Mouse (Mus musculus): Measurements from ENCODE around the gene Smarcc1.
A peak's percentile ranks its signal among the peaks of the same experiment; 100 is the strongest.

Smarcc1 gene

GRCm38 (mm10) chr9:110244567-110244888 is 127.0 kb downstream of the Smarcc1 start:
- peak; percentile 16 for DNase-seq

- DNase-seq: peak; percentile 62
Observed at GRCm38 (mm10) chr9:110244889-110245589, 127.5 kb downstream of the Smarcc1 start.

GRCm38 (mm10) chr9:110245590-110246320 is 128.2 kb downstream of the Smarcc1 start:
- DNase-seq: peak; percentile 78

GRCm38 (mm10) chr9:110246321-110246640 is 128.8 kb downstream of the Smarcc1 start:
- no peak for DNase-seq

- DNase-seq: no peak
Observed at GRCm38 (mm10) chr9:110247049-110247448, 129.5 kb downstream of the Smarcc1 start.

GRCm38 (mm10) chr9:110248861-110249260 is 131.4 kb downstream of the Smarcc1 start:
- no peak for DNase-seq

GRCm38 (mm10) chr9:110249823-110250543 is 132.5 kb downstream of the Smarcc1 start:
- DNase-seq: peak; percentile 87

- no peak for DNase-seq
Observed at GRCm38 (mm10) chr9:110250776-110251175, 133.3 kb downstream of the Smarcc1 start.

GRCm38 (mm10) chr9:110255407-110256019 is 138.0 kb downstream of the Smarcc1 start:
- DNase-seq: peak; percentile 78

GRCm38 (mm10) chr9:110258646-110259045 is 141.1 kb downstream of the Smarcc1 start:
- no peak for DNase-seq

GRCm38 (mm10) chr9:110259118-110259517 is 141.6 kb downstream of the Smarcc1 start:
- DNase-seq: no peak

GRCm38 (mm10) chr9:110263181-110263580 is 145.7 kb downstream of the Smarcc1 start:
- no peak for DNase-seq

GRCm38 (mm10) chr9:110264991-110265390 is 147.5 kb downstream of the Smarcc1 start:
- no peak for DNase-seq

- DNase-seq: no peak
Observed at GRCm38 (mm10) chr9:110268416-110268815, 150.9 kb downstream of the Smarcc1 start.

GRCm38 (mm10) chr9:110272330-110272729 is 154.8 kb downstream of the Smarcc1 start:
- no peak for DNase-seq

GRCm38 (mm10) chr9:110273507-110273906 is 156.0 kb downstream of the Smarcc1 start:
- DNase-seq: no peak

GRCm38 (mm10) chr9:110275882-110276281 is 158.4 kb downstream of the Smarcc1 start:
- DNase-seq: no peak

- no peak for DNase-seq
Observed at GRCm38 (mm10) chr9:110277431-110277881, 159.9 kb downstream of the Smarcc1 start.

GRCm38 (mm10) chr9:110284075-110284697 is 166.7 kb downstream of the Smarcc1 start:
- DNase-seq: no peak

GRCm38 (mm10) chr9:110287321-110287924 is 169.9 kb downstream of the Smarcc1 start:
- no peak for DNase-seq

Measured in embryo, embryonic 11 days (tissue).